ENCODE assay signal across 24 mouse cellular contexts in the genomic region with DNA sequence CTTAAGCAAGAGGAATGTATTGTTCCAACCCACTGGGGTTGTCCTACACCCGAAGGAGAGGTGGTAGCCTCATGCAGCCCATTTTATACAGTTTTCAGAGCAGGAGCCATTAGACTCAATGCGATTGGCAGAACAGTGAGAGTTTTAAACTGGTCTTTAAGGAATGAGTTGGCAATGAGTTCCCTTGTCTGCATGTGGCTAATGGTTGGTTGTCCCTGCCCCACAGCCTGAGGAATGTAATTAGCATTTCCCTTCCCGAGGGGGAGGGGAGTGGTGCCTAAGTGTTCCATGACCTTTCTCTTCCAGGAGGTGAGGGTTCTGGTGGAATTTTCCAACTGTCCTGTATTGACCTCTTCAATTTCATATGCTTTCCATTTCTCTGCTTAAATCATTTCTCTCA.
DNase-seq lines count a peak whose midpoint lies in the region; ATAC-seq lines count a peak whose summit lies in the region.
"Had no signal": no experiment of that assay in that cellular context is flagged by ENCODE, and none has a peak within 500 bp of the region (broad histone marks: within the 10 kb centered on the region; RNA-seq: fewer than 3 reads in every experiment).

No protein-coding gene starts in this region.

- no peak overlapping the region for H3K4me3 ChIP-seq in forebrain, embryonic 14.5 days (ENCODE audit: low read depth, low read length)
- H3K4me3 ChIP-seq in forebrain, embryonic 12.5 days (replicated peaks) = no peak overlapping the region
- H3K4me3 ChIP-seq in kidney, embryonic 15.5 days (replicated peaks) = no peak overlapping the region
- H3K4me3 ChIP-seq: embryonic facial prominence, embryonic 12.5 days; erythroblast, embryonic 14.5 days; heart, embryonic 10.5 days; hindbrain, embryonic 15.5 days; liver, embryonic 12.5 days; midbrain, embryonic 13.5 days had no signal

- no peaks in the 10 kb centered on the region for H3K27me3 ChIP-seq in forebrain, embryonic 14.5 days (replicated peaks; ENCODE audit: control insufficient read depth, insufficient read depth, low read length)
- H3K27me3 ChIP-seq in forebrain, embryonic 12.5 days = no peaks in the 10 kb centered on the region
- no peaks in the 10 kb centered on the region for H3K27me3 ChIP-seq in kidney, embryonic 15.5 days
- H3K27me3 ChIP-seq: embryonic facial prominence, embryonic 12.5 days; hindbrain, embryonic 15.5 days; liver, embryonic 12.5 days; midbrain, embryonic 13.5 days had no signal

- no peaks in the 10 kb centered on the region for H3K36me3 ChIP-seq in forebrain, embryonic 14.5 days (ENCODE audit: control insufficient read depth, insufficient read depth, low read length)
- no peaks in the 10 kb centered on the region for H3K36me3 ChIP-seq in forebrain, embryonic 12.5 days (replicated peaks)
- H3K36me3 ChIP-seq in kidney, embryonic 15.5 days = no peaks in the 10 kb centered on the region
- H3K36me3 ChIP-seq: embryonic facial prominence, embryonic 12.5 days; heart, embryonic 10.5 days; hindbrain, embryonic 15.5 days; liver, embryonic 12.5 days; midbrain, embryonic 13.5 days had no signal

- ATAC-seq in forebrain, embryonic 14.5 days = 0 out of 2 replicates have a peak, but pooled peaks have one; percentile 20
- no peak for ATAC-seq in forebrain, embryonic 12.5 days (ENCODE audit: low FRiP score)
- ATAC-seq in kidney, embryonic 15.5 days (replicated peaks; ENCODE audit: low FRiP score) = no peak
- ATAC-seq: liver, embryonic 12.5 days; midbrain, embryonic 13.5 days had no signal

- 21% methylated on average over 3 of the region's 3 CpGs for WGBS in forebrain, embryonic 14.5 days
- WGBS in forebrain, embryonic 12.5 days = 39% methylated on average over 3 of the region's 3 CpGs
- WGBS in kidney, embryonic 15.5 days = 44% methylated on average over 3 of the region's 3 CpGs

- no peaks in the 10 kb centered on the region for H3K9me3 ChIP-seq in forebrain, embryonic 14.5 days (replicated peaks; ENCODE audit: control insufficient read depth, low read length)
- H3K9me3 ChIP-seq in forebrain, embryonic 12.5 days = no peaks in the 10 kb centered on the region
- H3K9me3 ChIP-seq in kidney, embryonic 15.5 days (replicated peaks) = no peaks in the 10 kb centered on the region
- H3K9me3 ChIP-seq: embryonic facial prominence, embryonic 12.5 days; heart, embryonic 10.5 days; hindbrain, embryonic 15.5 days; liver, embryonic 12.5 days; midbrain, embryonic 13.5 days had no signal

- H3K4me1 ChIP-seq in forebrain, embryonic 14.5 days (ENCODE audit: control insufficient read depth, insufficient read depth, low read length) = no peaks in the 10 kb centered on the region
- H3K4me1 ChIP-seq in forebrain, embryonic 12.5 days = 0 out of 2 replicates have a peak, but pooled peaks cover 3% of the 10 kb centered on the region
- no peaks in the 10 kb centered on the region for H3K4me1 ChIP-seq in kidney, embryonic 15.5 days
- H3K4me1 ChIP-seq: embryonic facial prominence, embryonic 12.5 days; heart, embryonic 10.5 days; hindbrain, embryonic 15.5 days; liver, embryonic 12.5 days; midbrain, embryonic 13.5 days had no signal

- no peak overlapping the region for H3K27ac ChIP-seq in forebrain, embryonic 14.5 days (ENCODE audit: low read depth, low read length)
- no peak overlapping the region for H3K27ac ChIP-seq in forebrain, embryonic 12.5 days
- H3K27ac ChIP-seq in kidney, embryonic 15.5 days = no peak overlapping the region
- H3K27ac ChIP-seq: embryonic facial prominence, embryonic 12.5 days; heart, embryonic 10.5 days; hindbrain, embryonic 15.5 days; liver, embryonic 12.5 days; midbrain, embryonic 13.5 days had no signal

- H3K9ac ChIP-seq in forebrain, embryonic 14.5 days (ENCODE audit: low read length) = no peak overlapping the region
- no peak overlapping the region for H3K9ac ChIP-seq in forebrain, embryonic 12.5 days
- no peak overlapping the region for H3K9ac ChIP-seq in kidney, embryonic 15.5 days
- H3K9ac ChIP-seq: embryonic facial prominence, embryonic 12.5 days; hindbrain, embryonic 15.5 days; liver, embryonic 12.5 days; midbrain, embryonic 13.5 days had no signal

- peak; percentile 25 for DNase-seq in forebrain, embryonic 14.5 days (ENCODE audit: low spot score)
- peak; percentile 4 for DNase-seq in kidney, postnatal 14 days
- DNase-seq in ES-CJ7 (ENCODE audit: low read depth, low spot score) (peak; percentile 83), ZHBTc4 (ENCODE audit: low read depth, low spot score) (peak; percentile 64)
- no peak for DNase-seq in gastrocnemius, adult 18-20 months (ENCODE audit: low spot score)
- DNase-seq: adrenal gland, postnatal 36 days; cerebellum, adult 11-12 months; cerebellum, postnatal 10 days; gastrocnemius, postnatal 10 days; heart, postnatal 4 days; kidney, postnatal 10 days; layer of hippocampus, postnatal 36 days; lung, adult 18-20 months; lung, postnatal 10 days; right cerebral cortex, postnatal 14 days; spleen, adult 18-20 months had no signal

- H3K4me2 ChIP-seq in forebrain, embryonic 14.5 days (ENCODE audit: low read length) = no peak overlapping the region
- H3K4me2 ChIP-seq in forebrain, embryonic 12.5 days = no peak overlapping the region
- no peak overlapping the region for H3K4me2 ChIP-seq in kidney, embryonic 15.5 days
- H3K4me2 ChIP-seq: embryonic facial prominence, embryonic 12.5 days; hindbrain, embryonic 15.5 days; liver, embryonic 12.5 days; midbrain, embryonic 13.5 days had no signal
